Mouse (Mus musculus) MEL (cell line): ENCODE results near the gene Krt80. TPM values are rescaled to one million over a fixed set of nuclear protein-coding genes. Genes with fewer than 3 reads are reported as not detected.

Experiments used
- DNase-seq: peaks from one replicate; pipeline ENCODE4 v3.0.0; 2011; ENCODE audit warnings: low read depth, low spot score
- H3K27ac ChIP-seq: 2 replicates; pipeline ENCODE4 v1.5.1; 2012; ENCODE audit warnings: low read depth, mild to moderate bottlenecking, control low read depth, low read length, moderate library complexity; ENCODE audit not compliant: control insufficient read depth
- H3K27me3 ChIP-seq, 2 experiments: fragments of 150-350 bp in 1 of 2; sonication (generic) in 1 of 2; 2 replicates each; pipeline ENCODE4 v1.6.1; 2012; ENCODE audit warnings: low read length in 2 of 2, mild to moderate bottlenecking in 2 of 2, improper control_type of control experiment in 1 of 2, moderate library complexity in 1 of 2; ENCODE audit not compliant: insufficient read depth in 2 of 2, control insufficient read depth in 1 of 2
- H3K36me3 ChIP-seq, 2 experiments: 2 replicates each; pipeline ENCODE4 v1.6.1; 2012 to 2014; ENCODE audit warnings: low read length in 2 of 2, improper control_type of control experiment in 1 of 2, inconsistent platforms in 1 of 2, mild to moderate bottlenecking in 1 of 2; ENCODE audit not compliant: insufficient read depth in 2 of 2, control insufficient read depth in 1 of 2
- H3K4me1 ChIP-seq, 2 experiments: fragments of 150-350 bp in 1 of 2; sonication (generic) in 1 of 2; 2 replicates each; pipeline ENCODE4 v1.6.1; 2012; ENCODE audit warnings: low read length in 2 of 2, improper control_type of control experiment in 1 of 2, mild to moderate bottlenecking in 1 of 2; ENCODE audit not compliant: insufficient read depth in 2 of 2, control insufficient read depth in 1 of 2
- H3K4me3 ChIP-seq, 2 experiments: fragments of 150-350 bp in 1 of 2; sonication (generic) in 1 of 2; 2 replicates each; pipeline ENCODE4 v1.5.1; 2012; ENCODE audit warnings: low read depth in 2 of 2, low read length in 2 of 2, mild to moderate bottlenecking in 2 of 2, moderate library complexity in 2 of 2, control low read depth in 1 of 2, improper control_type of control experiment in 1 of 2; ENCODE audit not compliant: control insufficient read depth in 1 of 2, insufficient read depth in 1 of 2
- H3K79me2 ChIP-seq: 2 replicates; pipeline ENCODE4 v1.6.1; 2012; ENCODE audit warnings: mild to moderate bottlenecking, low read length, moderate library complexity; ENCODE audit not compliant: control insufficient read depth, poor library complexity, insufficient read depth
- H3K9ac ChIP-seq: 2 replicates; pipeline ENCODE4 v1.6.1; 2012; ENCODE audit warnings: low read depth, mild to moderate bottlenecking, control low read depth, low read length, moderate library complexity; ENCODE audit not compliant: control insufficient read depth, poor library complexity, severe bottlenecking
- H3K9me3 ChIP-seq: fragments of 150-350 bp; sonication (generic); replicated peaks from 2 replicates; pipeline ENCODE4 v1.6.1; 2012; ENCODE audit warnings: mild to moderate bottlenecking, low read length, improper control_type of control experiment, moderate library complexity; ENCODE audit not compliant: insufficient read depth
- BHLHE40 ChIP-seq: IDR thresholded peaks from 2 replicates; pipeline ENCODE4 v1.6.1; 2012; ENCODE audit warnings: low read depth, mild to moderate bottlenecking, inconsistent platforms, low read length, improper control_type of control experiment, borderline replicate concordance
- CHD2 ChIP-seq: IDR thresholded peaks from 2 replicates; pipeline ENCODE4 v1.6.1; 2011; ENCODE audit warnings: low read length, improper control_type of control experiment
- CTCF ChIP-seq, 3 experiments: IDR thresholded peaks in 2 of 3; conservative IDR thresholded peaks in 1 of 3; 2 replicates each; pipeline ENCODE4 v1.5.1; 2011 to 2012; ENCODE audit warnings: low read length in 3 of 3, low read depth in 2 of 3, mild to moderate bottlenecking in 2 of 3, improper control_type of control experiment in 1 of 3, inconsistent platforms in 1 of 3, mixed read lengths in 1 of 3, moderate library complexity in 1 of 3; ENCODE audit not compliant: control insufficient read depth in 1 of 3, insufficient read depth in 1 of 3, poor library complexity in 1 of 3, severe bottlenecking in 1 of 3
- GATA1 ChIP-seq: IDR thresholded peaks from 2 replicates; pipeline ENCODE4 v1.6.1; 2011; ENCODE audit warnings: low read depth, low read length, improper control_type of control experiment
- HCFC1 ChIP-seq: IDR thresholded peaks from 2 replicates; pipeline ENCODE4 v1.6.1; 2012; ENCODE audit warnings: low read depth, mild to moderate bottlenecking, inconsistent platforms, low read length, improper control_type of control experiment, moderate library complexity
- JUND ChIP-seq: IDR thresholded peaks from 2 replicates; pipeline ENCODE4 v1.6.1; 2011; ENCODE audit warnings: low read depth, mild to moderate bottlenecking, improper control_type of control experiment, low read length
- KAT2A ChIP-seq: conservative IDR thresholded peaks from 2 replicates; pipeline ENCODE4 v1.6.1; 2012; ENCODE audit warnings: low read depth, low read length, improper control_type of control experiment, inconsistent platforms
- MAFK ChIP-seq: IDR thresholded peaks from 2 replicates; pipeline ENCODE4 v1.6.1; 2011; ENCODE audit warnings: low read depth, mild to moderate bottlenecking, low read length, improper control_type of control experiment, borderline replicate concordance
- MAX ChIP-seq: IDR thresholded peaks from 2 replicates; pipeline ENCODE4 v1.6.1; 2011; ENCODE audit warnings: low read length, improper control_type of control experiment
- MAZ ChIP-seq: IDR thresholded peaks from 2 replicates; pipeline ENCODE4 v1.6.1; 2012; ENCODE audit warnings: low read depth, mild to moderate bottlenecking, inconsistent platforms, low read length, improper control_type of control experiment
- POLR2A ChIP-seq, 2 experiments: IDR thresholded peaks; 2 replicates each; pipeline ENCODE4 v1.6.1; 2011 to 2012; ENCODE audit warnings: low read length in 2 of 2, mild to moderate bottlenecking in 2 of 2, control low read depth in 1 of 2, improper control_type of control experiment in 1 of 2, low read depth in 1 of 2, moderate library complexity in 1 of 2; ENCODE audit not compliant: control insufficient read depth in 1 of 2, insufficient read depth in 1 of 2, poor library complexity in 1 of 2
- RAD21 ChIP-seq: IDR thresholded peaks from 2 replicates; pipeline ENCODE4 v1.6.1; 2011; ENCODE audit warnings: mild to moderate bottlenecking, low read depth, low read length, improper control_type of control experiment
- SIN3A ChIP-seq: IDR thresholded peaks from 2 replicates; pipeline ENCODE4 v1.6.1; 2012; ENCODE audit warnings: low read length, improper control_type of control experiment, inconsistent platforms
- USF1 ChIP-seq: IDR thresholded peaks from 2 replicates; pipeline ENCODE4 v1.6.1; 2014; ENCODE audit warnings: low read depth, mild to moderate bottlenecking, inconsistent platforms, low read length, improper control_type of control experiment, moderate library complexity
- ZC3H11A ChIP-seq: IDR thresholded peaks from 2 replicates; pipeline ENCODE4 v1.6.1; 2012; ENCODE audit warnings: low read depth, mild to moderate bottlenecking, inconsistent platforms, low read length, improper control_type of control experiment
- ZMIZ1 ChIP-seq: IDR thresholded peaks from 2 replicates; pipeline ENCODE4 v1.6.1; 2012; ENCODE audit warnings: low read depth, mild to moderate bottlenecking, inconsistent platforms, low read length, improper control_type of control experiment, moderate library complexity
- ZNF384 ChIP-seq: IDR thresholded peaks from 2 replicates; pipeline ENCODE4 v1.6.1; 2012; ENCODE audit warnings: low read depth, mild to moderate bottlenecking, inconsistent platforms, low read length, improper control_type of control experiment
- polyA plus RNA-seq, 2 experiments: library from polyadenylated mRNA; stranded (reverse) in 1 of 2; unstranded in 1 of 2; fragments of >175 nt in 1 of 2; fragments of >200 nt in 1 of 2; gene quantifications; 2 replicates each; pipeline versions ENCODE4 v1.2.1 to v1.2.4; 2012; ENCODE audit warnings: low replicate concordance in 2 of 2, low read depth in 1 of 2; ENCODE audit not compliant: insufficient read length in 2 of 2, insufficient read depth in 1 of 2, missing spikeins in 1 of 2
- total RNA-seq: library from RNA; depleted of rRNA; stranded (reverse); fragments of 300-350 nt; gene quantifications from 2 replicates; pipeline ENCODE4 v1.2.3, GENCODE M21; 2012

The Krt80 gene
- total and polyA plus RNA-seq, 3 experiments: not detected

DNA sequence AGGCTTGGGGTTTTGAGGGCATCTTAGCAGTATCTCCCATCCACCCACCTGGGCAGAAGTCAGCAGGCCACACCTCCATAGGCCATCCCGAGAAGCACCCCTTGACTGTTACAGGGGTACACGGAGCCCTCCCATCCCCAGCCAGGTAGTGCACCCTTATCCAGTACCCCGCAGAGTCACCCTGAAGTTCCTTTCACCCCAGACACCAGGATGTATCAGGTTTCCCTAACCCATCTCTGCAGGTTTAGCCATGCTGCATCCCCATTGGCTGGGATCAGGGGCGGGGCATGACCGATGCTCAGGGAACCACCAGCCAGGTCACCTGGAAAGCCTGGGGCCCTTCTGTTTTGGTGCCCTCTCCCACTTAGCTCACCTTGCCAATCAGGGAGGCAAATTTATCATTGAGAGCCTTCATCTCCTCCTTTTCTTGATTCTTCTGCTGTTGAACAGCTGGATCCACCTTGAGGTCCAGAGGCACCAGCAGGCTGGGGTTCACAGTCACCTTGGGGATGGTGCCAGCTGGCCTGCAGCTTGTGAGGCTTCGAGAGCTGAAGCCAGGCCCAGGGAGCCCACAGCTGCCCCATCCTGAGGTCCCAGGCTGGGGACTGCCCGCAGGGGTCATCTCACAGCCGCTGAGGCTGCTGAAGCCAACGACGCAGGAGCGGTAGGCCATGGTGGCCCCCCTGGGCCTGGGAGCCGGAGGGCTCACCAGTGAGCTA lies 421 bp downstream of the Krt80 start:
- Histone ChIP-seq H3K36me3 (no peaks in the 10 kb centered on the region), H3K4me1 (no peaks in the 10 kb centered on the region), H3K79me2 (no peaks in the 10 kb centered on the region), H3K27ac (no peak overlapping the region), H3K27me3 (no peaks in the 10 kb centered on the region; a peak in 1 of 4 replicates), H3K9me3 (no peaks in the 10 kb centered on the region), H3K4me3 (no peak overlapping the region), H3K9ac (no peak overlapping the region)
- DNase-seq: no peak
- TF ChIP-seq MAZ (no peak), CHD2 (no peak), SIN3A (no peak), CTCF (IDR thresholded peaks at IDR 0.05 in 2 of 3, conservative IDR thresholded peaks at IDR 0.05 in 1 of 3; ENCODE audit: control insufficient read depth in 1 of 3, insufficient read depth in 1 of 3, low read depth in 2 of 3, low read length in 3 of 3, poor library complexity in 1 of 3, severe bottlenecking in 1 of 3) (no peak), GATA1 (no peak), RAD21 (no peak), ZC3H11A (no peak)

DNA sequence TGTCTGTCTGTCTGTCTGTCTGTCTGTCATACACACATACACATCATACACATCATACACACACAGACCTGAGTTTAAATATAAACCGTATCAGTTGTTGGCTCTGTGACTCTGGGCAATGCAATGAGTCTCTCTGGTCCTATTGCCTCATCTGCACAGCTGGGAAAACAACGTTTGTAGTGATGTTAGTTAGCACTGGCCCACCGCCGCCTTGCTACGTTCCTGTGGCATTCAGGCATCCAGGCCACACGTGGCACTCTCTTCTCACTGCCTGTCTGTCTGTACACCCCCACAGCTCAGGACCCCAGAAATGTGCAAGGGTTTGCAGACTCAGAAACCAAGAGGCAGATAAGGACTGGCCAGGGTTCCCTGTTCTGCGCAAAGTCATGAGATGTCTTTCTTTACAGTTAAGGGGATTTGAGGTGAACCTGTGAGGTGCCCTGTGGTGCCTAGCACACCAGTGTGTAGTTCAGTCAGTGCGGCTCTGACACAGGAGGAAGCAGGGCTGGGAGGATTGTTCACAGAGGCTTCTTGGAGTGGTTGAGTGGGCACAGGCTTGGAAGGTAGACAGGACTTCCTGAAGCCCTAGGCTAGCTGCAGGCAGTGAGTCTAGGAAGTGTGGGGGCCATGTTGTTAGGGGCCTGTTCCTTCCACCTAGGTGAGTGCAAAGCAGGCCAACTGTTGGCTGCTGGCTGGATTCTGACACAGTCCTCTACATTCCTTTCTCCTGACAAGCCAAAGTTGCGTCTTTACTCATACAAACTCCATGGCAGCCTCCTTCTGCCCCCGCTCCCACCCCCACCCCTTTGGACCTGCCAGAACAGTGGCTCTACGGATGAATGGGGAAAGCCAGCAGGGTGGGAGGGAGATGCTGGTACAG lies 1.2 kb downstream of the Krt80 start:
- no peak for DNase-seq
- TF ChIP-seq HCFC1: no peak
- TF ChIP-seq BHLHE40: no peak
- TF ChIP-seq RAD21: no peak
- no peak for TF ChIP-seq ZNF384
- TF ChIP-seq MAFK: no peak

GRCm38 (mm10) chr15:101368015-101368414 lies 1.9 kb downstream of the Krt80 start:
- no peak overlapping the region for H3K4me3 ChIP-seq
- H3K27me3 ChIP-seq: no peaks in the 10 kb centered on the region; a peak in 1 of 4 replicates
- TF ChIP-seq JUND (no peak), MAX (no peak), BHLHE40 (no peak), USF1 (no peak), HCFC1 (no peak), POLR2A (IDR thresholded peaks at IDR 0.05; ENCODE audit: control insufficient read depth in 1 of 2, insufficient read depth in 1 of 2, low read depth in 1 of 2, low read length in 2 of 2, poor library complexity in 1 of 2) (no peak), KAT2A (no peak), ZMIZ1 (no peak)
- TF ChIP-seq, all 39 proteins: peak for 0
- H3K79me2 ChIP-seq: no peaks in the 10 kb centered on the region
- H3K9ac ChIP-seq: no peak overlapping the region
- no peaks in the 10 kb centered on the region for H3K9me3 ChIP-seq
- no peaks in the 10 kb centered on the region for H3K36me3 ChIP-seq
- no peak overlapping the region for H3K27ac ChIP-seq
- H3K4me1 ChIP-seq: no peaks in the 10 kb centered on the region
- no peak for DNase-seq

More for the DNA sequence above, 1.2 kb downstream of the Krt80 start:
- no peak overlapping the region for H3K4me3 ChIP-seq
- H3K4me1 ChIP-seq: no peaks in the 10 kb centered on the region
- H3K27me3 ChIP-seq: no peaks in the 10 kb centered on the region; a peak in 1 of 4 replicates
- no peak overlapping the region for H3K27ac ChIP-seq
- no peaks in the 10 kb centered on the region for H3K9me3 ChIP-seq
- no peaks in the 10 kb centered on the region for H3K36me3 ChIP-seq
- H3K79me2 ChIP-seq: no peaks in the 10 kb centered on the region
- H3K9ac ChIP-seq: no peak overlapping the region
